Mouse (Mus musculus): ENCODE measurements around the gene Epsti1.

GRCm38 (mm10) chr14:77905466-77905865 is 1.4 kb downstream of the Epsti1 start:
- no peak for TF ChIP-seq CTCF (IDR thresholded peaks at IDR 0.05; ENCODE audit: low read depth, low read length)
- TF ChIP-seq EP300 (IDR thresholded peaks at IDR 0.05; ENCODE audit: insufficient read depth, low read depth, low read length): no peak
- no peak for TF ChIP-seq POLR2A (IDR thresholded peaks at IDR 0.05; ENCODE audit: insufficient read depth, low read length)

All from ES-Bruce4 (cell line).